Mouse (Mus musculus) activated CD4-positive, CD25-positive, alpha-beta regulatory T cell, adult 4 months (primary cell): Measurements from ENCODE around the gene Golga2. TPM values are rescaled to one million over a fixed set of nuclear protein-coding genes. Genes with fewer than 3 reads are reported as not detected.
"Not testable (repeated sequence)": the region's sequence is repeated elsewhere in the genome, so short reads cannot be mapped to it uniquely, and the experiment has no call there.

Experiments used
- ATAC-seq: one replicate; pipeline ENCODE4 v1.8.0; 2017
- polyA plus RNA-seq, 2 experiments: library from polyadenylated mRNA; unstranded; fragments of 100-300 nt; shearing (Covaris generic); gene quantifications; one replicate each; pipeline ENCODE4 v1.2.1; 2017

The Golga2 gene
- polyA plus RNA-seq, 2 experiments from 2014 or later, result 14.9 to 18.3 TPM

DNA sequence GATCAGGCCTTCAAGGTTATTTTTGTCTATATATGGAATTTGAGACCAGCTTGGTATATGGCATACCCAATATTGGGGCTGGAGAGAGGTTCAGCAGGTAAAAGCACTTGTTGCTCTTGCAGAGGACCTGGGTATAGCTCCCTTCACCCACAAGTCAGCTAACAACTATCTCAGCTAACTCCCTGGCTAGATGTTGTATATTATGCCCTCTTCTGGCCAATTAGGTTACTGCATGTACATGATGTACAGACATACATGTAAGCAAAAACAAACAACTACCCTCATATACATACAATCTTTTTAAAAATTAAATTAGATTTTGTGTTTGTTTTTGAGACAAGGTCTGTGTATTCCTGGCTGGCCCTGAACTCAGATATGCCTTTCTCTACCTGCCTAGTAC lies 2.4 kb downstream of the Golga2 start:
- ATAC-seq, result no peak

DNA sequence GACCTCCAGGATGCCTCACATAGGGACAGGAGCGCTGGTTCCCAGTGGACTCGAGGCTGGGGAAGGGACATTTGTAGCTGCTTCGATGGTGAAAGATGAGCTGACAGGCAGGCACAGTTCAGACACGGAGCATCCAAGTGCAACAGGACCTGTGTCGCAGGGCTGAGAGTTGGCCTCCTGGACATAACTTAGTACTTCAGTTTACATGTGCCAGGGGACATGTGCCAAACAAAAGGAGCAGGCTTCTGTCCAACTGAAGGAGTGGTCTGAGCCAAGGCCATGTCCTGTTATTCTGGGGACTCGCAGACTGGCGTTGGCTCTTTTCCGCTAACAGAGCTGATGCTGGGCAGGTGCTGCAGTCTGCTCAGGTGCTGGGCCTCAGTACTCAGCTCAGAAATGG lies 7.2 kb downstream of the Golga2 start:
- ATAC-seq, result no peak

DNA sequence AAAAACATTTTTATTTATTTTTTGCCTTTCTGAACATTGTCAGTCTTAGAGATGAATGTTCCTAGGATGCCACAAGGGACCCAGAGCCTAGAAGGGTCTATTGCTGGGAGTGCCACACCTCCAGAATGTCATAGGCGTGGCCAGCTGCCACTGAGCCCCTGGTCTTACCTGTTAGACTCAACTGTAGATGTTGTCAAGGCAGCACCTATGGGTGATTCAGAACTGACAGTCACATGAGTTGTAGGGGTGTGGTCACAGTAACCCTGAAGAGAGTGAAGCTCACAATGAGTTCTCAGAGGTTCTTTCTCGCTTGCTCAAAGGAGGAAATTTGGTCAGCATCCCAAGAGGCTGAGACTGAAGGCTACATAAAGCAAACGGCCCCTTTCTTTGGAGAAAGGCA lies 8.1 kb downstream of the Golga2 start:
- ATAC-seq, result no peak

DNA sequence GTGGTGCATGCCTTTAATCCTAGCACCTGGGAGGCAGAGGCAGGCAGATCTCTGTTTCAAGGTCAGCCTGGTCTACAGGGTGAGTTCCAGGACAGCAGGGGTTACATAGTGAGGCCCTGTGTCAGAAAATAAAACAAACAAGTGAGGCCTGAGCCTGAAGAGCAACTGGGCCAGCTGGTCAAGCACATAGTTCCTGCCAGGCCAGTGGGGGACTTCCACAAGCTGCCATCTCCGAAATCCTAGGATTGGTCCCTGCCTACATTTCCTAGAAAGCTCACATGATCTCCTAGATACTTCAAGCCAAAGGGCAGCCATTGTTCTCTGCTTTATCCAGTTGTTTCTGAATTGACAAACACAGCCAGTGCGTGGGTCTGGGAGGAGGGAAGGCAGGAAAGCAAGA lies 8.7 kb downstream of the Golga2 start:
- ATAC-seq, result not testable (repeated sequence)

DNA sequence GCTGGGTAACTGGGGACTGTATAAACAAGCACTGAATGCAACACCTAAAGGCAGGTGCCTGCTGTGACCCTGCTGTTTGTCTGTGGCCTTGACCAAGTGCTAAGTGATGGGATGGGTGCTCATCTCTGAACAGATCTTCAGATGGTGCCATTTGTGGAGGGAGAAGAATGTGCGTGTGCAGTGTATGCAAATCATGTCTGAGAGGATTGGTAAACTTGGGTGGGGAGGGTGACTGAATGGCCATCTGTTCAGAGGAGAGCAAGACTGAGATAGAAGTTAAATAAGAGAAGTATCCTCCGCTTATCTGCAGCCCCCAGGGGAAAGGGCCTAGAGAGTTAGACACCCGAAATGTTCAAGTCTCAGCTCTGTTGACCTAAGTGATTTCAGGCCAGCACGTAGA lies 12.3 kb downstream of the Golga2 start:
- ATAC-seq, result no peak

DNA sequence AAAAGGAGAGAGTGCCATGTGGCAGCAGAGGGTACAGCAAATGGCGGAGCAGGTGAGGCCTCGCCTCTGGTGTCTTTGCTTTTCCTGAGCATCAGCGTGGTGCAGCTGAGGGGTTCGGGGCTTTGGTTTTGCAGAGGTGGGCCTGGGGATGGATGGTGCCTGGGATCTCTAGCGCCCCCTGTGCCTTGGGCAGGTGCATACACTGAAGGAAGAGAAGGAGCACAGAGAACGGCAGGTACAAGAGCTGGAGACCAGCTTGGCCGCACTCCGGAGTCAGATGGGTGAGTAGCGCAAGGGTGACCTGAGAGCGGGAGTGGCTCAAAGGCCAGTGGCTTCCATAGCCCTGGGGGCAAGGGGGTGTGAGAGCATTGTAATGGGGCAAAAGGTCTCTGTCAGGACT lies 15.8 kb downstream of the Golga2 start:
- ATAC-seq, result no peak

DNA sequence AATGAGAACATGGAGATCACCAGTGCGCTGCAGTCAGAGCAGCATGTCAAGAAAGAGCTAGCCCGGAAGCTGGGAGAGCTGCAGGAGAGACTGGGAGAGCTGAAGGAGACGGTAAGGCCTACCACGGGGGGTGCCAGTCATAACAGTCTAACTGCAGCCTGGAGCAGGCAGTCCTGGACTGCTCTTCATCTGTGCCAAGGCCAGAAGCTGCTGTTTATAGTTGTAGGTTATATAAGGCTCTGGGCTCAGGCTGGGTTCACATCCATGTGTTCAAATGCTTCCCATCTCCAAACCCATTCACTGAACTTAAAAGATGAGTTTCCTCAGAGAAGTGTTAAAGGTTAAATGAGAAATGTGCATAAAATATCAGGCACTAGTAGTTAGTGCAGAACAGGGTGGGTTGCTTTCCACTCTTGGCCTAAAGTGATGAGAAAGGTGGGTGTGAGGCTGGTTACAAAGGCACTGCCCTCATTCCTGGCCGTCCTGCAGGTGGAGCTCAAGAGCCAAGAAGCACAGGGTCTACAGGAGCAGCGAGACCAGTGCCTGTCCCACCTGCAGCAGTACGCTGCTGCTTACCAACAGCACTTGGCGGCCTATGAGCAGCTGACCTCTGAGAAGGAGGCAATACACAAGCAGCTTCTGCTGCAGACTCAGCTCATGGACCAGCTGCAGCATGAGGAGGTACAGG lies 17.1 kb downstream of the Golga2 start:
- no peak for ATAC-seq

DNA sequence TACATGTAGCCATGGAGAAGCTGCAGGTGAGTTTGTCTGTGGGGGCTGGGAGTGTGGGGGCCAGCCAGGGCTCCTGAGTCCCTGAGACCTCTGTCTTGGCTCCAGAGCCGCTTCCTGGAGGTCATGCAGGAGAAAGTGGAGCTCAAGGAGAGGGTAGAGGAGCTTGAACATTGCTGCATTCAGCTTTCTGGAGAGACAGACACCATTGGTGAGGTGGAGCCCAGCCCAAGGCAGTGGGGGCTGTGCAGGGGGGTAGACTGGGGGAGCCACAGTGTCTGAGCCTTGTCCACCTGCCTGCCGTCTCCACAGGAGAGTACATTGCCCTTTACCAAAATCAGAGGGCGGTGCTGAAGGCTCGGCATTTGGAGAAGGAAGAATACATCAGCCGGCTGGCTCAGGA lies 18.5 kb downstream of the Golga2 start:
- ATAC-seq, result no peak

DNA sequence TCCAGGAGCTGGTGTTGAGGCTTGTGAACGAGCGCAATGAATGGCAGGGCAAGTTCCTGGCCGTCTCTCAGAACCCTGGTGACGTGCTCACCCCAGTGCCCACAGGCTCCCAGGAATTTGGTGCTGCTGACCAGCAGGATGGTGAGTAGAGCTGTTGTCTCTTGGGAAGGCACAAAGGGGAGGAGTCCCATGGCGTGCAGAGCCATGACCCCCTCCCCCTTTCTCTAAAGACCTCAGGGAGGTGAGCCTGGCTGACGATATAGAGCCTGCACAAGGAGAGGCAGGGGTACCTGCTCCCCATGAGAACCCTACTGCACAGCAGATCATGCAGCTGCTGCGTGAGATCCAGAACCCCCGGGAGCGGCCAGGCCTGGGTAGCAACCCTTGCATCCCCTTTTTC lies 19.0 kb downstream of the Golga2 start:
- no peak for ATAC-seq

DNA sequence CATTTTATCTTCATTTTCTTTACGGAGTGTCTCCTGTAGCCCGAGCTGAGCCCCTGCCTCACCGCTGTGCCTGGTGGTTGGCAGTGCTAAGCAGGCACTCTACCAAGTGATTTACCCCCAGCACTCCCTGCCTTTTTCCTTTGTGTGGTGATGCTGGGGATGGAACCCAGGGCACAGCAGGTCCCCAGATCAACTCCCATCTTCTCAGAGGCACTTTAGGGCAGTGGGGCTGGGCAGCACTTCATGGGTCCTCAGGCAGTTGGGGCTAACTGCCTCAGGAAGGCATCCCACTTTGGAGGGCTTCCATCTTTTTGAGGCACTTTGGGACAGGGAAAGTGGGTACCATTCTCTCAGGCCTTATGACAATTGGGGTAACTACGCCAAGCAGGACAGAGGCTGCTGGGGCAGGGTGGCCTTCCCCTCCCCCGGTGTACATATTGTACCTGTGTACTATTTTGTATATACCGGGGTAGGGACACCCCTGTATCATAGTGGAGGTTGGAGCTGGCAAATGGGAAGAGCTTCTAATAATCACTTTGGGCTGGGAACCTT lies 20.1 kb downstream of the Golga2 start:
- no peak for ATAC-seq

DNA sequence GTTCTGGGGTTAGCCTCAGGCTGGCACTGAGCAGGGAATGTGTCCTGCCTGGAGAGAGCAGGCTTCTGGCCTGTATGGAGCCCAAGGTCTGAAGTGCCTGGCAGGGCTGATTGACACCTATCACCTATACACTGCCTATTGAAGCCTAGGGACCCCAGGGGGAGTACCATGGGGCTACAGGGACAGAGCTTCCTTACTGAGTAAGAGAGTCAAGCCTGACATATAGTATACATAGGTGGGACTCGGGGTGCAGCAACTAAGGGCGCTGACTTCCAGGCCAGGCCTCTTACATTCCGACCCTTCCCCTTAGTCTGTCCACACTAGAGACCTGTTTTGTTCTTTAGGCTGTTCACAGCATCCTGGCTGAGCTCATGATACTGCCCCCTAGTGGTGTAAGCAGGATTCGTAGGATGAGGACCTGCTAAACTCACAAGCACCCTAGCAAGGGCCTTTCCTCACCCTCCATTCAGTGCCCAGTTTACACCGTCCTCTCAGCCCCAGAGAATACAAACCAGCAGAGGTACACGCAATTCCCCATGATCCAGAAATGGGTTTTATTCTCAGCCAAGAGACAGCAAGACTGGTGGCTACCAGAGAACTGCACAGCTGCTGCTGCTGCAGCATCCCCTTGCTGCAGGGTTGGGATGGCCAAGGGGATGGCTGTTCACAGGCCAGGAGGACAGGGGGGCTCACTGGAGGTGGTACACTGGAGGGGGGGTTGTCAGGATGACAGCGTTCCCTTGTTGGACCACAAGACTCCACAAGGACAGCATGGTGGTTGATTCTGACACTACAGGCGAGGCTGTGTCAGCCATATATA lies 21.0 kb downstream of the Golga2 start:
- no peak for ATAC-seq

DNA sequence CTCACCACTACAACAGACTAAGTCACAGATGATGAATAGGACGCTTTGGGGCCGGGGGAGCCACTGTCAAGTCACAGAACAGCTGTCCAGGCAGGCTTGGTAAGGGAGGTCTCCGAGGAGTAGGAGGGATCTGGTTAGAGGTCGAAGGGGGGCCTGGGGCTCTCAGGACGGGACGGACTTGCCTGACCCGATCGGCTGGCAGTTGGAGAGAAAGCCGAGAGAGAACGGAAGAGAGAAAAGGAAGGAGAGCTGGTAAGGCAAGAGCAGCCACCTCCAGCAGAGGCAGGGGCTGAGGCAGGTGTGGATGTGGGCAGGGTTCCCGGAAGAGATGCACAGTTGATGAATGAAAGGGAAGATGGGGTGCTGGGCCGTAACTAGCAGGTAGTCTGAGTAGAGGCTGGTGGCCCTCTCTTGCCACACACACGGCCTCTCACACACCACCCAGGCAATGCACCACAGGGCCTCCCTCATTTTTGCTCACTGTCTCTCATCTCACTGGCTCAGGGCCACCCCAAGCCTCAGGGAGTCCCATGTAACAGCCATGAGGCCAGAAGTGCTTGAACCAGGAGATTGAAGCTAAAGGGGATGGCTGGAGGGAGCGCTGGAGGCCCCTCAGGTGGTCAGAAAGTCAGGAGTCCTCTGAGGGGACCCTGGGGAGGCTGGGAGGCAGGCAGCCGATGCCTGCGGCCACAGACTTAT lies 21.8 kb downstream of the Golga2 start:
- ATAC-seq, result no peak

DNA sequence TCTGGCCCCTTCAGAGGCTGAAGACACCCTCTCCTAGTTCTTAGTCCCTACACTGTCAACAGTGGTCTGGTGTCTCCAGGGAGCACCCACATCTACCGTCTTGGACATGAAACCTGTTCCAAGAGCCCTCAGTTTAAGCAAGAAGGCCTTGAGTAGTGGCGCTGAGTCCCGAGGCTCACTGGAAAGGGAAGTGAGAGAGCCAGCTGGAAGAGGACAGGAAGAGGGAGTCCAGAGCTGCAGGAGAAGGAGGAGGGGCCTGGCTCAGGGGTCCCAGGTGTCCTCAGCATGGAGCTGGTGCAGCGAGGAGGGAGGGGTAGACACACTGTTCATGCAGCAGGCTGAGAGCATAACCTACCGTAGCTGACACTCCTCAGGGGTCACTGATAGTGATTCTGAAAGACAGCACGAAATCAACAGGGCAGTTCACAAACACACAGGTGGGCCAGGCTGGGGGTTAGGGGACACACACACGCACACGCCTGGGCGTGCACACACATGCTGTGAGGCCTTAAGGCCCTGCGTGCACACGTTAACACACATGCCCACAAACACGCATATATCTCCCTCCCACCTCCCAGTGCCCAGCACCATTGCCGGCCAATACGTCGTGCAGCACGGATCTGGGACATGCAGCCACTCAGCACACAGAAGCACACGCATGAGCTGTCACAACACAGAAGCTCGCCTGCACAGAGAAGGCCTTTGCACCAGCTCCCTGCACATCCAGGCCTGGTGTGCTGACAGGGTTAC lies 23.1 kb downstream of the Golga2 start:
- no peak for ATAC-seq

DNA sequence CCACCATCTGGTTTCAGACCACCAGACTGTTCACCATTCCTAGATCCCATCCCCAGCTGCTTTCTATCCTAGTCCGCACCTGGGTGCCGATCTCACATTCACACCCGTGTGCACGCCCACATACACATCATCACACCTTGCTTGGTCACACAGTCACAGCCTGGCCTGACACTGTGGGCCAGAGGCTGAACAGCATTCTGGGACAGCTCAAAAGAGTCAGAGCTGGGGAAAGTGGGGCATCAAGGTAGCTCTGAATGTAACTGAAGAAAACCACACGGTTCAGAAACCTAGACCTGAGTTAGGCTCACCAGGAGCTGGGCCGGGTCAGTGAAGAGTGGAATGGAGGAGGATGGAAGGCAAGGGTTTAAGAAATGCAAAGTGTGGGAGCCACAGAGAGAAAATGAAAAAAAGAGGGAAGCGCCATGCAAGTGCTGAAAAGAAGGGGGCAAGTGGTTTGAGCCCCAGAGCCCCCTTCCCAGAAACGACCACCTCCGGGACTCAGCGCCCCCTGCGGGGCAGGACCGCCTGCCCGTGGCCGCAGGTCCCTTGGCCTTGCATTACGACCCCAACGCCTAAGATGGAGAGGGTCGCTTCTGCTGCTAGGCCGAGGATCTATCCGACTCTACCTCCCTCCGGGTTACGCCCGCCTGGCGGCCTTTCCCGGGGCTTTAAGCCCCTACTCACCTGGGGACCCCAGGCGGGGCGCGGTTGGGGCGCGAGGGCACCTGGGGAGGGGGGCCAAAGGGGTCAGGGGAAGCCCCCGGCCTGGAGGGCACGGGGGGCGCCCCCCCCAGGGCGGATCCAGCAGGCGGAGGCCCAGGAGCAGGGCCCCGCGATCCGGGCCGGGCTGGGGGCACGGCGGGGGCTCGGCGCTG lies 24.5 kb downstream of the Golga2 start:
- ATAC-seq, result no peak

DNA sequence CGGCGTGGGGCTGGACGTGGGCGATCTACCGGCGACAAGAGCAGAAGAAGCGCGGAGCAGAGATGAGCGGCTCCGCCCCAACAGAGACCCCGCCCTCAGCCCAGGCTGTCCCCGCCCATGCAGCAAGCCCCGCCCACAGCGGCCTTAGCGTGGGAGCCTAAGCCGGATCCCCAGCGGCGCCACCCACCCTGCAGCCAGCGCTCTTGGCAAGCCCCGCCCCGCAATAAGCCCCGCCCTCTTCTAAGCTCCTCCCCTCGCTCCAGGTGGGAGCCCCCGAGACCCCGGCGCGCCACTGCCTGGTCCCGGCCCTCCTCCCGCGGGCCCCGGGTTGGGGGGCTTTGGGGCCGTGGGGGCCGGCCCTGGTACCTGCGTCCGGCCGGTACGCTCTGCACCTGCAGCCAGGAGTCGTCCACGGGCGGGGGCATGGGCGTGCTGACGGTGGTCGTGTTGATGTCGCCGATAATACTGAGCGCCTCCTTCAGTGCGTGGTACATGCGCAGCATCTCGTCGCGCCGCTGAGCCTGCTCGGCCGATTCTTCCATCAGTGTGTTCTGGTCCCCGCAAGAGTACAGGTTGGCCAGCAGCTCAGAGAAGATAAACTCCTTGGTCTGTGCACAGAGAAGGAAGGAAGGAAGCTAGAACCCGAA lies 25.3 kb downstream of the Golga2 start:
- ATAC-seq, result peak; percentile 61

DNA sequence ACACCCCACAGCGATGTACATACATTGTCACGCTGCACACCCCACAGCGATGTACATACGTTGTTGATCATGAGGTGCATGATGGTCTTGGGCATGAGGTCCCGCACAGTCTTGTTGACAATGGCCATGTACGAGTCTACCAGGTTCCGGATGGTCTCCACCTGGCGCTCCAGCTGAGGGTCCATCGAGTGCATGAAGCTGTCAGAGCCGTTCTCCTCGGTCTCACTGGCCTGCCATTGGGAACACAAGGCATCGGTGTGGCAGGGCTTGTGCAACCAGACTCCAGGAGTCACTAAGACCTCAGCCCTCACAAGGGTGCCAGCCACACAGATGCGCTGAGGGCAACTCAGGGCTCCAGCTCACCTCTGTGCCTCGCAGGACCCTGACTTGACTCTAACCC lies 27.6 kb downstream of the Golga2 start:
- no peak for ATAC-seq

DNA sequence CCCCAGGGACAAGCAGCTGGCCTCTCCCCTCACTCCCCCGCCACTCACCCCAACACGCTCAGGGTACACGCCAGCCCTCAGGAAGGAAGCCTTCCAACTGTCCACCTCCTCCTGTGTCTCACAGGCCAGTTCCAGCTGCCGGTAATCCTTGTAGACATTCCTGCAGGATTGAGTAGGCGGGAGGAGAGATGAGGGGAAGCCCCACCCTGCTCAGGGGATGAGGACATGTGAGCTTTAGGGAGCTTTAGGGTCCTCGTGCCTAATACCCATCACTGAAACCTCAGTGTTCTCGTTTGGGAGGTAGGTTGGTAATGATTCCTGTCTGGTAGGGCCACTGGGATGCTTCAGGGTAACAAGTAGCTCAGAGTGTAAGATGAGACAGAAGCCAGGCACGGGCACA lies 28.6 kb downstream of the Golga2 start:
- no peak for ATAC-seq

DNA sequence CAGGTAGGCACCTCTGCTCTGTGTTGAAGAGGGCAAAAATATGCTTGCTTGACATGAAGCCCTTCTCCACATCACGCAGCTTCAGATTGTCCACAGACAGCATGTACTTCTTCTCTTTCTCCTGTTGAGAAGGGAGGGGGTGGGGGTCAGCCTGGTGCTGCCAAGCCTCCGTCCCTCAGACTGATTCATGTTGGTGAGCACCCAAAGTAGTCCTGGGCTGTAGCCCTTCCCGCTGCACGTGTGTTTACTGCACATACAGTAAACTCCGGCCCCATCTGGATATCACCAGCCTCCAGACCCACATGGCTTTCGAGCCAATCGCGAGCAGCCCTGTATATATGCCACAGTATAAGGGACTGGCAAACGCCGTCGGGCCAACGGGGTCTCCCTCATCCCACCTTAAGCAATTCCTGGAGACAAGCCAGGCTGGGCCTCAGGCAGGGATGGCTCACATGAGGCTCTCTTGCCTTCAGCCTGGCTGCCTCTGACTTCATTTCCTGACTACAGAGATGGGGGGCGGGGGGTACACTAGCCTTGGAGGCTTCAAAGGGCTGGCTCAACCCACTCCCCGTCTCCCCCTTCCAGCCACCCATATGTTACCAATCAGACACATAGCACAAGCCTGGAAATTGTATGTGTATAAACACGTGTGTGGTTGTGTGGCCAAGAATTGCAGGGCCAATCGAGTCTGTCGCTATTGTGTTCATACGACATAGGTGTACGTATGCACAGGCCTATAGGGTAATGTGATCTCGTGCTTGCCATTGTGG lies 29.9 kb downstream of the Golga2 start:
- no peak for ATAC-seq

DNA sequence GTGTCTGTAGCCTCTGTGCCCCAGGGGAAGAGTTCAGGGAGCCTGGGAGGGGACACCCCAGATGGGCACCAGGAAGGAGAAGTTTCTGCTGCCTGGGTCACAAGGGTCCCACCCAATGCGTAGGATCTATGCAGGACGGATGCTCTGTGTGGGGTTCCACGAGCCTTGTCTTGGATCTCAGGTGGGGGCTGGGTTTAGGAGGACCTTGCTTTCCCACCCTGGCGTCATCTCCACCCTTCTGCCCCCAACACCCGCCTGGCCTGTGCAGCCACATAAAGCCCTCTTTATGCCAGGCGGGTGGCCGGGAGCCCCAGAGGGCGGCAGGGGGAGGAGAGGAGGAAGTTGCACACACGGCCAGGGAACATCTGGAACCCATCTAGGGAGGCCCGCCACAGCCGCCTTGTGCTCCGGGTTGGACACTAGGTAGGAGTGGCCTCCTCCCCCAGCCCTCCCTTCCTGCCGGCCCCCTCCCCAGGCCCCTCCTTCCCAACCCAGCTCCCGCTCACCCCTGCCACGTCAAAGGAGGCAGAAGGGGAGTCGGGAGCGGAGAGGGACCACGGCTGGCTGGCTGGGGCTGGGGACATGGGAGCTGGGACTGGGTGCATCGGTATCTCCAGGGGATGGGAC lies 30.7 kb downstream of the Golga2 start:
- ATAC-seq, result no peak
